In genomic region chr17:34589681-34590101, GRCm38 (mm10) we compare ENCODE assay signal across 8 mouse cellular contexts. TPM values are rescaled to one million over a fixed set of nuclear protein-coding genes. Genes with fewer than 3 reads are reported as not detected.
DNase-seq lines count a peak whose midpoint lies in the region; ATAC-seq lines count a peak whose summit lies in the region.

Gene Gpsm3, plus strand, starts transcription at chr17:34589806.

- no peak for ATAC-seq in cerebellum, adult (ENCODE audit: insufficient number of reproducible peaks, low FRiP score, low TSS enrichment)
- peak; percentile 6; the same call in 1 of the 2 replicates for ATAC-seq in common myeloid progenitor, adult 5-6 weeks (replicated peaks; ENCODE audit: low read depth, poor library complexity, severe bottlenecking)
- ATAC-seq in heart, embryonic 12.5 days (ENCODE audit: insufficient number of reproducible peaks, low FRiP score): no peak

- peaks cover 64% of the 10 kb centered on the region for H3K4me1 ChIP-seq in heart, embryonic 12.5 days (replicated peaks)

- H3K4me3 ChIP-seq in heart, embryonic 12.5 days: peak within 1 kb of the TSS; percentile 14; the same call in 1 of the 2 replicates

- peak within 1 kb of the TSS; percentile 76 for H3K4me2 ChIP-seq in heart, embryonic 12.5 days

- no peaks in the 10 kb centered on the region for H3K9me3 ChIP-seq in heart, embryonic 12.5 days (replicated peaks)

- no peaks in the 10 kb centered on the region for H3K27me3 ChIP-seq in heart, embryonic 12.5 days (replicated peaks)

- peak within 1 kb of the TSS; percentile 97 for H3K27ac ChIP-seq in heart, embryonic 12.5 days (ENCODE audit: poor library complexity, severe bottlenecking)

- peaks cover 11% of the 10 kb centered on the region for H3K36me3 ChIP-seq in heart, embryonic 12.5 days

- peak; percentile 63 for DNase-seq in cerebellum, adult 9-11 months
- peak; percentile 80 for DNase-seq in kidney, postnatal 10 days
- DNase-seq in lung, postnatal 4 days: peak; percentile 80 to 85
- peak; percentile 50 to 78 for DNase-seq in spleen, postnatal 4 days (ENCODE audit: low spot score in 2 of 2)
- DNase-seq in frontal cortex, adult 2 months (ENCODE audit: extremely low spot score in 1 of 2, low spot score in 1 of 2): no peak

- 19% methylated on average over 7 of the region's 7 CpGs for WGBS in heart, embryonic 12.5 days

- peak within 1 kb of the TSS; percentile 98; the same call in 1 of the 2 replicates for H3K9ac ChIP-seq in heart, embryonic 12.5 days

RNA-seq across cellular contexts. Expression of gene Gpsm3, which starts in this region (rescaled TPM):
- total RNA-seq in common myeloid progenitor, adult 5-6 weeks (2017): 11.3 and 22.4 TPM in 2 replicates
- 4.4 and 4.6 TPM in 2 replicates for polyA plus RNA-seq in heart, embryonic 12.5 days (2016; fragmentation: Nextera tagmentation; extraction: Ambion mirVana)
- 2.8 and 3.4 TPM in 2 replicates for polyA plus RNA-seq in frontal cortex, adult 2 months (2012; rRNA removed)

Comparison
In these comparisons a context has a peak if more than half of its experiments do, and no peak if none do; other contexts are left out.
1. DNase-seq: peak in cerebellum, adult 9-11 months (single experiment), kidney, postnatal 10 days (single experiment), lung, postnatal 4 days (2 of 2) and spleen, postnatal 4 days (2 of 2); none in frontal cortex, adult 2 months (0 of 2).